Comparison of ENCODE assay signal across 18 mouse cellular contexts in the genomic region with DNA sequence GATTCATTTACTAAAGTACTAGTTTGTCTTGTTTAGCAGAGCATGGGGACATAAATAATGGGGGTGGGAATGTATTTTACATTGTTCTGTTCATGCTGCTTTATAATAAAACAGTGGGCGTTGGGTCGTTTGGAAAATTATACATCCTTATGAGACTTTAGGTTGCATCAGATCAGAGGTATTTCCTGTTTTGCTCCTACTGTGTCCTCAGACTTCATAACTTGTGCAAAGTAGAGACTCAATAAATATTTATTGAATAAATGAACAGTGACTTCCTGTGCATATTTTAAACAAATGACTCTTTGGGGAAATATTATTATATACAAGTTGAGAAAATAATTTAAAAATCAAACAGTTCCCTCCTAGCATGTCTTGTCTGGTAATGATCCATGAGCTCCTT.
"Had no signal": no experiment of that assay in that cellular context is flagged by ENCODE, and none has a peak within 500 bp of the region (broad histone marks: within the 10 kb centered on the region; RNA-seq: fewer than 3 reads in every experiment).

No protein-coding gene starts in this region.

- H3K4me1 ChIP-seq: limb, embryonic 15.5 days; liver, embryonic 12.5 days; midbrain, embryonic 10.5 days; midbrain, embryonic 12.5 days; neural tube, embryonic 15.5 days had no signal

- ATAC-seq: liver, embryonic 12.5 days; midbrain, embryonic 16.5 days had no signal

- H3K36me3 ChIP-seq: limb, embryonic 15.5 days; liver, embryonic 12.5 days; midbrain, embryonic 10.5 days; midbrain, embryonic 12.5 days; neural tube, embryonic 13.5 days; neural tube, embryonic 15.5 days had no signal

- H3K9ac ChIP-seq: limb, embryonic 15.5 days; liver, embryonic 12.5 days; liver, embryonic 14.5 days; midbrain, embryonic 12.5 days; neural tube, embryonic 13.5 days; neural tube, embryonic 15.5 days had no signal

- H3K27me3 ChIP-seq: limb, embryonic 15.5 days; liver, embryonic 12.5 days; midbrain, embryonic 12.5 days; neural tube, embryonic 13.5 days; neural tube, embryonic 15.5 days had no signal

- H3K4me3 ChIP-seq: limb, embryonic 15.5 days; liver, embryonic 12.5 days; midbrain, embryonic 10.5 days; midbrain, embryonic 12.5 days; myocyte; neural tube, embryonic 13.5 days; neural tube, embryonic 15.5 days had no signal

- DNase-seq: midbrain, embryonic 14.5 days; retina, postnatal 1 day; right cerebral cortex, adult 18-20 months; right cerebral cortex, postnatal 25 days; right cerebral cortex, postnatal 4 days; spleen, adult 18-20 months; thymus, adult 18-20 months; thymus, postnatal 14 days; thymus, postnatal 36 days had no signal

- H3K4me2 ChIP-seq: limb, embryonic 15.5 days; liver, embryonic 12.5 days; midbrain, embryonic 12.5 days; neural tube, embryonic 13.5 days; neural tube, embryonic 15.5 days had no signal

- H3K27ac ChIP-seq: limb, embryonic 15.5 days; liver, embryonic 12.5 days; liver, embryonic 14.5 days; midbrain, embryonic 10.5 days; midbrain, embryonic 12.5 days; neural tube, embryonic 13.5 days; neural tube, embryonic 15.5 days had no signal

- H3K9me3 ChIP-seq: limb, embryonic 15.5 days; liver, embryonic 12.5 days; midbrain, embryonic 10.5 days; midbrain, embryonic 12.5 days; neural tube, embryonic 13.5 days; neural tube, embryonic 15.5 days had no signal
